Mouse (Mus musculus) neural tube, postnatal 0 days (tissue): ENCODE data around the gene Dennd6a. TPM values are rescaled to one million over a fixed set of nuclear protein-coding genes. Genes with fewer than 3 reads are reported as not detected.

Experiments
- microRNA-seq: library from miRNA; unstranded; fragments of <30 nt; microRNA quantifications from one replicate; pipeline ENCODE4, GENCODE M21; 2016
- polyA plus RNA-seq: library from polyadenylated mRNA; unstranded; fragments of >200 nt; fragmentation: Nextera tagmentation; extraction: Ambion mirVana; gene quantifications from 2 replicates; pipeline ENCODE4 v1.2.1, GENCODE M21; 2015

Dennd6a gene
- polyA plus RNA-seq = 16.8 and 20.9 TPM in 2 replicates

DNA sequence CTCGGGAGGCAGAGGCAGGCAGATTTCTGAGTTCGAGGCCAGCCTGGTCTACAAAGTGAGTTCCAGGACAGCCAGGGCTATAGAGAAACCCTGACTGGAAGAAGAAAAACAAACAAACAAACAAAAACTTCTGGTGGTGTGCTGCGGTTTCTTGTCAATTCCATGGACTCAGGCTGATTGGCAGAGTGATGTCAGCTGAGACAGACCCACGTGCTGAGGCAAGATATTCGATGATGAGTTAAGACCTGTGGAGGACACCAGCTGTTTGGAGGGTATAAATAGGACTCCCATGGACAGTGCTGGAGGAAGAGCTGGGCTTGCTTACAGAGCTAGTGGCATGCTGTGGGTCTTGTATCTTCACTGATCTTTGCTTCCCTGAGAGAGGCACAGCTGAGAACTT, at the start of gene Dennd6a:
TSS of gene Dennd6a (plus strand) at position 301 of the 400 bp plus-strand sequence.

DNA sequence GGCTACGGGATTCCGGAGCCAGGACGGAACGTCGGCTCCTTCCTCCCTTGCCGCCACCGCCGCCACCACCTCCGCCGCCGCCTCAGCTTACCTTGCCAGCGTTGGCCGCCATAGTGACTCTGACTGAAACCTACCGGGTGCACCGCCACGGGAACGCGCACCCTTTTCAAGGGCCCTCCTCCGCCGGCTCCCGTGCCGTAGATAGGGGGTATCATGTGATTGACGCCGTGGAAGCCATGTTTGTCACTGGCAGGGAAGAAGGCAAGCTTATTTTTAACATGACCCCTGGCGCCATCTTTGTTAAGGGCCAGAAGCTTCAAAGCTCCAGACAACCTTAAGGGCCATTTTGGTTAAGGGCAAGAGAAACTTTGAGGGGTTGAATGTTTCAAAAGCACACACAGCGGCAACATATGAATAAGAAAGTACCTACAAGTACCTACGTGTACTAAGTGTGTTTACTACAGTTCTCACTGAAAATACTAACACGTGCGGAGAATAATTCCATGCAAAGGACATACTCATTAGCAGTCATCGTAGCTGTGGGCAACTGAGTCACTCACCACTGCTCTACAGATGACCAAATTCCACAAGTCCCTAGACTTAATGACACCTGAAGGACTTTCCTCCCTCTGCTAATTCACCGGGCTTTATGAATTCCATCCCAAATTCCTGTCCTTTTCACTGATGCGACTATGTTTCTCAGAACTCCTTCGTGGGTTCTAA, 38.7 kb upstream of the Dennd6a start, which contains the start of gene Slmap:
TSS of gene Slmap (minus strand) at position 175 of the 723 bp plus-strand sequence.

GRCm38 (mm10) chr14:26637851-26638707, 64.4 kb downstream of the Dennd6a start, which contains the start of gene Arf4:
Gene Arf4 (plus strand): TSS chr14:26638074.

GRCm38 (mm10) chr14:26669292-26670073, 95.8 kb downstream of the Dennd6a start, which contains the start of gene Pde12:
Gene Pde12 (minus strand): TSS chr14:26669883.

Small RNA genes lying within 50 kb of the gene (microRNA-seq; reads per million reads assigned to microRNA genes)
- gene Mir7672 = not detected

Other genes starting within 250 kb of the Dennd6a start
- gene Slmap, start 38.9 kb upstream of the Dennd6a start, polyA plus RNA-seq = 15.3 and 15.7 TPM in 2 replicates
- 377 and 403 TPM in 2 replicates for gene Arf4, start 64.2 kb downstream of the Dennd6a start, polyA plus RNA-seq
- gene Pde12, start 96.0 kb downstream of the Dennd6a start, polyA plus RNA-seq = 9.5 and 10.0 TPM in 2 replicates
- 0.35 and 0.43 TPM in 2 replicates for gene Dnah12, start 119.4 kb downstream of the Dennd6a start, polyA plus RNA-seq